Mouse (Mus musculus) kidney, adult 2 months (tissue): ENCODE measurements at regions not wholly inside any gene's neighbourhood (a gene's known extent, or its start where the extent isn't known, plus 50 kb on each side); places are given as distances from the start of the nearest gene placed in this dataset.

Experiments
- CTCF ChIP-seq: fragments of 200-500 bp; conservative IDR thresholded peaks from 2 replicates; pipeline ENCODE4 v1.5.1; 2011; ENCODE audit warnings: low read depth, mild to moderate bottlenecking, control low read depth, low read length, moderate library complexity, mixed read lengths; ENCODE audit not compliant: insufficient read depth, insufficient read length
- POLR2A ChIP-seq: fragments of 200-500 bp; IDR thresholded peaks from one replicate; pipeline ENCODE4 v1.6.1; 2011; ENCODE audit warnings: low read depth, low read length, control low read depth

- no peak for TF ChIP-seq POLR2A
- TF ChIP-seq CTCF, result no peak
Measured at GRCm38 (mm10) chr14:25312814-25313426, 146.1 kb upstream of the Zmiz1 start.
